Mouse (Mus musculus) intestine, embryonic 14.5 days (tissue): Measurements from ENCODE around the gene Haus2. TPM values are rescaled to one million over a fixed set of nuclear protein-coding genes. Genes with fewer than 3 reads are reported as not detected.

Source experiments
- ATAC-seq: fragments of 200-750 bp; cut with Nextera tagmentation; replicated peaks from 2 replicates; pipeline ENCODE4 v1.8.0; 2017; ENCODE audit warnings: low read depth, moderate number of reproducible peaks, moderate TSS enrichment, moderate library complexity; ENCODE audit not compliant: low FRiP score, low TSS enrichment
- DNase-seq: peaks from one replicate; pipeline ENCODE4 v3.0.0-alpha.2; 2018; ENCODE audit warnings: low spot score
- H3K27ac ChIP-seq: fragments of 300-500 bp; sonication (generic); 2 replicates; pipeline ENCODE4 v1.5.1; 2014; ENCODE audit warnings: low read depth, mild to moderate bottlenecking, control low read depth
- H3K27me3 ChIP-seq: fragments of 300-500 bp; sonication (generic); replicated peaks from 2 replicates; pipeline ENCODE4 v1.6.1; 2014; ENCODE audit warnings: low read length, control low read depth; ENCODE audit not compliant: control insufficient read depth, insufficient read depth
- H3K36me3 ChIP-seq: fragments of 300-500 bp; sonication (generic); 2 replicates; pipeline ENCODE4 v1.6.1; 2014; ENCODE audit warnings: low read length, control low read depth; ENCODE audit not compliant: control insufficient read depth, insufficient read depth
- H3K4me1 ChIP-seq: fragments of 300-500 bp; sonication (generic); replicated peaks from 2 replicates; pipeline ENCODE4 v1.6.1; 2014; ENCODE audit warnings: low read length, control low read depth, mixed read lengths; ENCODE audit not compliant: control insufficient read depth, insufficient read depth
- H3K4me2 ChIP-seq: fragments of 300-500 bp; sonication (generic); 2 replicates; pipeline ENCODE4 v1.6.1; 2014; ENCODE audit warnings: low read length
- H3K4me3 ChIP-seq: fragments of 300-500 bp; sonication (generic); 2 replicates; pipeline ENCODE4 v1.5.1; 2014; ENCODE audit warnings: low read depth, low read length, control low read depth, mixed read lengths
- H3K9ac ChIP-seq: fragments of 300-500 bp; sonication (generic); 2 replicates; pipeline ENCODE4 v1.6.1; 2014; ENCODE audit warnings: mild to moderate bottlenecking, low read length
- H3K9me3 ChIP-seq: fragments of 300-500 bp; sonication (generic); 2 replicates; pipeline ENCODE4 v1.6.1; 2016; ENCODE audit warnings: low read length, control low read depth; ENCODE audit not compliant: control insufficient read depth
- WGBS: fragments of 180-500 bp; shearing (Covaris S2); extraction: QIAGEN DNeasy Blood & Tissue Kit; methylation state at CpG from one replicate; pipeline ENCODE4 v1.1.7; 2014; 5-methylcytosine and 5-hydroxymethylcytosine counted together
- polyA plus RNA-seq: library from polyadenylated mRNA; unstranded; fragments of >200 nt; fragmentation: Nextera tagmentation; extraction: Ambion mirVana; gene quantifications from 2 replicates; pipeline ENCODE4 v1.2.1, GENCODE M21; 2014

Haus2 gene
- polyA plus RNA-seq, 1 experiment from 2014 or later: 27.3 TPM

GRCm38 (mm10) chr2:120654693-120655092 lies 45.5 kb downstream of the Haus2 start:
- Histone ChIP-seq H3K4me3 (no peak overlapping the region), H3K9me3 (no peaks in the 10 kb centered on the region), H3K9ac (no peak overlapping the region), H3K27ac (no peak overlapping the region), H3K36me3 (no peaks in the 10 kb centered on the region), H3K4me2 (no peak overlapping the region), H3K4me1 (no peaks in the 10 kb centered on the region), H3K27me3 (no peaks in the 10 kb centered on the region)
- ATAC-seq (no peak), DNase-seq (no peak)
- 83% methylated on average over 2 of the region's 2 CpGs for WGBS

DNA sequence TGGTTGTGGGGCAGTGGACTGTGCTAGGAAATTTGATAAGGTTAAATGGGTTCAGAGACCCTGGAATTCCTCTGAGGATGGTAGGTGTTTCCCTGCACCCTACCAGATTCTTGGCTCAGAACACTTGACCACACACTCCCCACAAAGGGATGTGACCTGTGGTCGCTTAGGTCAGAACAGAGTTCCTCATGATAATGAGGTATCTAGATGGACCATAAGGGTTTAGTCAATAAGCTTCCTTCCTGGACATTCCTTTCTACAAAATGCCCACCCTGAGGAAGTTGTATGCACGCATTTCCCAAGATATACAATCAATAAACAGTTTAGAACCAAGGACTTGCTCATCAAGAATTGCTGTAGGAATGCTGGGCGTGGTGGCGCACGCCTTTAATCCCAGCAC lies 46.7 kb downstream of the Haus2 start:
- no peaks in the 10 kb centered on the region for H3K4me1 ChIP-seq
- DNase-seq (no peak), ATAC-seq (no peak)
- H3K4me2 ChIP-seq: no peak overlapping the region
- H3K4me3 ChIP-seq: no peak overlapping the region
- 90% methylated on average over 5 of the region's 5 CpGs for WGBS
- H3K36me3 ChIP-seq: no peaks in the 10 kb centered on the region
- no peaks in the 10 kb centered on the region for H3K9me3 ChIP-seq
- H3K27ac ChIP-seq: no peak overlapping the region
- no peak overlapping the region for H3K9ac ChIP-seq
- no peaks in the 10 kb centered on the region for H3K27me3 ChIP-seq

DNA sequence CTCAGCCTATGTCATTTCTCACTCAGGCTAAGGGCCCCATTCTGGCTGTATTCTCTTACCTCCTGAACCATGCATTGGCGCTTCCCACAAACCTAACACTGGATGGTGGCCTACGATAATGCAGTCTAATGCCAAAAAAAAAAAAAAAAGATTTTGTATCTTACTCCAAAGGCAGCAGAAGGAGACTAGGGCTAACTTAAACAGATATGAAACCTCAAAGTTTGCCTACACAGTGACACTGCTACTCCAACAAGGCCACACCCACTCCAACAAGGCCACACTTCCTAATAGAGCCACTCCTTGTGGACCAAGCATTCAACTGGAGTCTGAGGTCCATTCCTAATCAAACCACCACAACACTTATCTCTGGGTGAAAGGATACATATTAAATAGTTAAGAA lies 47.5 kb downstream of the Haus2 start:
- Histone ChIP-seq H3K27ac (no peak overlapping the region), H3K9ac (no peak overlapping the region), H3K27me3 (no peaks in the 10 kb centered on the region), H3K4me1 (no peaks in the 10 kb centered on the region), H3K4me2 (no peak overlapping the region), H3K9me3 (no peaks in the 10 kb centered on the region), H3K36me3 (no peaks in the 10 kb centered on the region), H3K4me3 (no peak overlapping the region)
- no peak for ATAC-seq
- DNase-seq: no peak
- 97% methylated on average over 2 of the region's 2 CpGs for WGBS

- Histone ChIP-seq H3K36me3 (no peaks in the 10 kb centered on the region), H3K27me3 (no peaks in the 10 kb centered on the region), H3K4me3 (no peak overlapping the region), H3K4me1 (no peaks in the 10 kb centered on the region), H3K9ac (no peak overlapping the region), H3K9me3 (no peaks in the 10 kb centered on the region), H3K27ac (no peak overlapping the region), H3K4me2 (no peak overlapping the region)
- no peak for ATAC-seq
- 78% methylated on average over 5 of the region's 5 CpGs for WGBS
- no peak for DNase-seq
Measured at GRCm38 (mm10) chr2:120658486-120658885, 49.3 kb downstream of the Haus2 start.

DNA sequence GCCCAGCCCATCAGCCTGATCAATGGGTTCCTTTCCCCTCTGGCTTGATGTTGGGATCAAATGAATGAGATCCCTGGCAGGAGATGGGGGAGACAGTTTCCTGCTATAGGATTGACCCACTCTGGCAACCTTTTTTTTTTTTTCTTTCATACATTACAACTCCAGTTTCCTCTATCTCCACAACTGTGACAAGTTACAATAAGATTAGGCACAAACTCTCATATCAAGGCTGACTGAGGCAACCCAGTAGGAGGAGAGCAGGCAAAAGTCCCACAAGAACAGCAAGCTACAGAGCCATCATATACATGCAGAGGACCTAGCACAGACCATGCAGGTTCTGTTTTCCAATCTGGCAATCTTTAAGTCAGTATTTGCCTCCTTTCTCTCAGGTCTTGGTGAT lies 50.1 kb downstream of the Haus2 start:
- Histone ChIP-seq H3K4me2 (no peak overlapping the region), H3K9ac (no peak overlapping the region), H3K36me3 (no peaks in the 10 kb centered on the region), H3K4me1 (no peaks in the 10 kb centered on the region), H3K27ac (no peak overlapping the region), H3K27me3 (no peaks in the 10 kb centered on the region), H3K4me3 (no peak overlapping the region), H3K9me3 (no peaks in the 10 kb centered on the region)
- no peak for ATAC-seq
- no peak for DNase-seq

DNA sequence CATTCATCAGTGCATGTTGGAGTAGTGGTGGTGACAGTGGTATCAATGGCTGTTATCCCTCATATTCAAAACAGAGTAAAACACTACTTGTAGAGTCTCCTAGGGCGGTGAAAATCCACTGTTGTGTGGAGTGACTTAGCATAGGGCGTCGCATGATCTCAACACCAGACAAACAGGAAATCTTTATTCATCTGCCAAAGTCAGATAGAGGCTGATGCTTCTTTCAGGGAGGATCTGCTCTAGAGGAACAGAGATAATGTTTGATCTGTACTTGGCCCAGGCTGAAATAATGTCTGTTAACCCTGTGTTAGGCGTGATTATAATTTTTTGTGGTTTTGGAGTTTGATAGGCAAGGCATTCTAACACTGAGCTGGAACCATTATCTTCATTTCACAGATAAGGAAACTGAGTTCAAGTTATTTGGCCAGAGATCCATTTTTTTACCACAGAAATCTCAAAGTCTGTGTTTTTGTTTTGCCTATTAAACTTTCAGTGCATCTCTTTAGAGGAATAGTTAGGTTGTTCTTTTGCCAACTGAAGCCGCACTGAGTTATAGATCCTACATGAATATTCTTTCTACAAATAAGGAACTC lies 51.4 kb downstream of the Haus2 start:
- Histone ChIP-seq H3K4me1 (no peaks in the 10 kb centered on the region), H3K36me3 (no peaks in the 10 kb centered on the region), H3K9ac (no peak overlapping the region), H3K27ac (no peak overlapping the region), H3K27me3 (no peaks in the 10 kb centered on the region), H3K4me3 (no peak overlapping the region), H3K4me2 (no peak overlapping the region), H3K9me3 (no peaks in the 10 kb centered on the region)
- WGBS: 74% methylated on average over 5 of the region's 5 CpGs
- no peak for ATAC-seq
- DNase-seq: no peak

- H3K4me3 ChIP-seq: no peak overlapping the region
- ATAC-seq: no peak
- H3K4me1 ChIP-seq: no peaks in the 10 kb centered on the region
- H3K27me3 ChIP-seq: no peaks in the 10 kb centered on the region
- H3K27ac ChIP-seq: no peak overlapping the region
- 0 out of 2 replicates have a peak, but pooled peaks cover 8% of the 10 kb centered on the region for H3K36me3 ChIP-seq
- no peak for DNase-seq
- H3K9ac ChIP-seq: no peak overlapping the region
- no peak overlapping the region for H3K4me2 ChIP-seq
- no peaks in the 10 kb centered on the region for H3K9me3 ChIP-seq
Measured at GRCm38 (mm10) chr2:120662766-120663165, 53.6 kb downstream of the Haus2 start.

DNA sequence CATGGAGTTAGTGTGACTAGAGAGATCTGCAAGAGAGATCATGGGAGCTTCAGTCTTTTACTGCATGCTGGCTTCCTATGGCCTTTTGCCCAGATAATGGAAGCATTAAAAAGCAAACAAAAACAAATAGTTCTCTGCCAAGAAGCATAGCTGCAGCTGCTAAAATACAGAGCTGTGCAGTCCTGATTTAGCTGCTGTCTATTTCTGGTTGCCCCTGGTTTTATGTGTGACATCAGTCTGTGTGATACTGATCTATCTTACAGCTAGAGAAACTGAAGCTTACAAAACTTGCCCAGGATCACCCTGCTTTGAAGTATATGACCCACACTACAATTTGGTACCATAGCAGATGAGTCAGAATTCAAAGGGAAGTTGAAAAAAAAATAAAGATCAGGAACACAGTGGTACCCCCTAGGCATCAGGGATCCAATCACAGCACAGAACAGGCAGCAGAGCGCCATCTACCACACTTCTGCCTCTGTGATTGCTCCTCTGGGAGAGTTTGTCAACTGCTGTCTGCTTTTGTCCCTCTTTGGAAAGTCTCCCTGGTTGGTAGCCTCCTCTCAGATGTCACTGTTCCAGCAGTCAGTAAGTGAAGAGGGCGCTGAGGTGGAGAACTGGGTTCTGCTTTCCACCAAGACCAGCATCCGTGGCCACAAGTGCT lies 54.4 kb downstream of the Haus2 start:
- no peaks in the 10 kb centered on the region for H3K4me1 ChIP-seq
- H3K27ac ChIP-seq: no peak overlapping the region
- H3K9me3 ChIP-seq: no peaks in the 10 kb centered on the region
- 72% methylated on average over 3 of the region's 3 CpGs for WGBS
- 0 out of 2 replicates have a peak, but pooled peaks cover 8% of the 10 kb centered on the region for H3K36me3 ChIP-seq
- H3K27me3 ChIP-seq: no peaks in the 10 kb centered on the region
- no peak for DNase-seq
- H3K9ac ChIP-seq: no peak overlapping the region
- no peak overlapping the region for H3K4me2 ChIP-seq
- H3K4me3 ChIP-seq: no peak overlapping the region
- no peak for ATAC-seq

GRCm38 (mm10) chr2:120667446-120667845 lies 58.3 kb downstream of the Haus2 start:
- DNase-seq (no peak), ATAC-seq (no peak)
- peaks cover 12% of the 10 kb centered on the region; the same call in 1 of the 2 replicates for H3K36me3 ChIP-seq
- H3K4me2 ChIP-seq: no peak overlapping the region
- H3K4me3 ChIP-seq: no peak overlapping the region
- no peak overlapping the region for H3K9ac ChIP-seq
- 86% methylated on average over 2 of the region's 2 CpGs for WGBS
- no peaks in the 10 kb centered on the region for H3K27me3 ChIP-seq
- H3K4me1 ChIP-seq: no peaks in the 10 kb centered on the region
- no peak overlapping the region for H3K27ac ChIP-seq
- H3K9me3 ChIP-seq: no peaks in the 10 kb centered on the region
